Comparison of ENCODE assay signal across 14 mouse cellular contexts in genomic region chr1:193859257-193860125, GRCm38 (mm10).
A peak's percentile ranks its signal among the peaks of the same experiment; 100 is the strongest.
DNase-seq lines count a peak whose midpoint lies in the region; ATAC-seq and TF ChIP-seq lines count a peak whose summit lies in the region.
"Had no signal": no experiment of that assay in that cellular context is flagged by ENCODE, and none has a peak within 500 bp of the region (broad histone marks: within the 10 kb centered on the region; RNA-seq: fewer than 3 reads in every experiment).

No protein-coding gene starts in this region.

- no peak overlapping the region for H3K27ac ChIP-seq in heart, embryonic 14.5 days (replicated peaks in 1 of 2; ENCODE audit: control insufficient read depth in 1 of 2, insufficient read depth in 1 of 2, low read depth in 2 of 2, low read length in 2 of 2)
- H3K27ac ChIP-seq in neural tube, embryonic 11.5 days (ENCODE audit: low read depth, low read length): no peak overlapping the region
- H3K27ac ChIP-seq in midbrain, embryonic 14.5 days (replicated peaks; ENCODE audit: low read depth, low read length): peak overlapping the region; percentile 43; the same call in 1 of the 2 replicates
- no peak overlapping the region for H3K27ac ChIP-seq in gastrocnemius, adult 2 months
- H3K27ac ChIP-seq: embryonic facial prominence, embryonic 13.5 days; left cerebral cortex, adult 2 months had no signal

- H3K36me3 ChIP-seq in heart, embryonic 14.5 days (ENCODE audit: control insufficient read depth, insufficient read depth, low read length): no peaks in the 10 kb centered on the region
- H3K36me3 ChIP-seq in neural tube, embryonic 11.5 days (ENCODE audit: control insufficient read depth, insufficient read depth, low read length): no peaks in the 10 kb centered on the region
- no peaks in the 10 kb centered on the region for H3K36me3 ChIP-seq in midbrain, embryonic 14.5 days (ENCODE audit: control insufficient read depth, insufficient read depth, low read length)
- H3K36me3 ChIP-seq: embryonic facial prominence, embryonic 13.5 days had no signal

- 0 out of 2 replicates have a peak overlapping the region, but pooled peaks have one; percentile 9 for H3K4me2 ChIP-seq in heart, embryonic 14.5 days (ENCODE audit: low read length)
- no peak overlapping the region for H3K4me2 ChIP-seq in neural tube, embryonic 11.5 days (ENCODE audit: low read depth)
- H3K4me2 ChIP-seq in midbrain, embryonic 14.5 days (ENCODE audit: low read length): no peak overlapping the region
- H3K4me2 ChIP-seq: embryonic facial prominence, embryonic 13.5 days; liver, embryonic 11.5 days had no signal

- intact Hi-C loops in heart, postnatal 14 days (cut with DNase I): no loop called here
- intact Hi-C loops in gastrocnemius, adult 2 months (cut with DNase I): no loop called here

- H3K9ac ChIP-seq in heart, embryonic 14.5 days (ENCODE audit: low read length): no peak overlapping the region
- H3K9ac ChIP-seq in neural tube, embryonic 11.5 days (ENCODE audit: low read length): no peak overlapping the region
- no peak overlapping the region for H3K9ac ChIP-seq in midbrain, embryonic 14.5 days (replicated peaks; ENCODE audit: low read length)
- H3K9ac ChIP-seq: embryonic facial prominence, embryonic 13.5 days had no signal

- no peak for TF ChIP-seq CTCF in gastrocnemius, adult 2 months (IDR thresholded peaks at IDR 0.05)

- WGBS in heart, embryonic 14.5 days: 51% methylated on average over 10 of the region's 10 CpGs
- WGBS in neural tube, embryonic 11.5 days: 39% methylated on average over 10 of the region's 10 CpGs
- 22% methylated on average over 10 of the region's 10 CpGs for WGBS in midbrain, embryonic 14.5 days

- H3K9me3 ChIP-seq in heart, embryonic 14.5 days (ENCODE audit: control insufficient read depth, low read length): no peaks in the 10 kb centered on the region
- H3K9me3 ChIP-seq in neural tube, embryonic 11.5 days (ENCODE audit: control insufficient read depth, low read length): no peaks in the 10 kb centered on the region
- H3K9me3 ChIP-seq in midbrain, embryonic 14.5 days (ENCODE audit: control insufficient read depth, low read length): no peaks in the 10 kb centered on the region
- H3K9me3 ChIP-seq: embryonic facial prominence, embryonic 13.5 days had no signal

- no peak overlapping the region for H3K4me3 ChIP-seq in heart, embryonic 14.5 days (ENCODE audit: control insufficient read depth in 1 of 2, insufficient read depth in 1 of 2, low read depth in 1 of 2, low read length in 2 of 2)
- no peak overlapping the region for H3K4me3 ChIP-seq in neural tube, embryonic 11.5 days (ENCODE audit: low read depth, low read length)
- no peak overlapping the region for H3K4me3 ChIP-seq in midbrain, embryonic 14.5 days (replicated peaks; ENCODE audit: low read depth, low read length)
- H3K4me3 ChIP-seq in gastrocnemius, adult 2 months: no peak overlapping the region
- H3K4me3 ChIP-seq: embryonic facial prominence, embryonic 13.5 days; left cerebral cortex, adult 2 months had no signal

- no peak for DNase-seq in heart, postnatal 14 days
- DNase-seq in neural tube, embryonic 11.5 days (ENCODE audit: low spot score): peak; percentile 37
- DNase-seq in neural tube, embryonic 10.5 days (ENCODE audit: extremely low spot score, low spot score): no peak
- peak; percentile 68 for DNase-seq in midbrain, embryonic 14.5 days
- DNase-seq in testis, postnatal 10 days (ENCODE audit: low spot score): no peak
- DNase-seq in layer of hippocampus, postnatal 25 days (ENCODE audit: extremely low spot score in 1 of 2, low spot score in 1 of 2): no peak
- no peak for DNase-seq in gastrocnemius, adult 2 months
- DNase-seq: adrenal gland, postnatal 25 days; cerebellum, adult 11-12 months; right cerebral cortex, adult 18-20 months had no signal

- no peaks in the 10 kb centered on the region; a peak in 1 of 4 replicates for H3K4me1 ChIP-seq in heart, embryonic 14.5 days (ENCODE audit: control insufficient read depth in 2 of 2, insufficient read depth in 2 of 2, low read length in 2 of 2)
- H3K4me1 ChIP-seq in neural tube, embryonic 11.5 days (ENCODE audit: control insufficient read depth, insufficient read depth, low read length): 0 out of 2 replicates have a peak, but pooled peaks cover 4% of the 10 kb centered on the region
- H3K4me1 ChIP-seq in midbrain, embryonic 14.5 days (ENCODE audit: control insufficient read depth, insufficient read depth, low read length): peaks cover 16% of the 10 kb centered on the region

- H3K27me3 ChIP-seq in heart, embryonic 14.5 days (ENCODE audit: control insufficient read depth, insufficient read depth, low read length): no peaks in the 10 kb centered on the region
- no peaks in the 10 kb centered on the region for H3K27me3 ChIP-seq in neural tube, embryonic 11.5 days (ENCODE audit: control insufficient read depth, insufficient read depth, low read length)
- no peaks in the 10 kb centered on the region for H3K27me3 ChIP-seq in midbrain, embryonic 14.5 days (ENCODE audit: control insufficient read depth, insufficient read depth, low read length)
- H3K27me3 ChIP-seq: embryonic facial prominence, embryonic 13.5 days had no signal

- ATAC-seq in heart, embryonic 14.5 days (ENCODE audit: insufficient number of reproducible peaks, insufficient read depth, low FRiP score, low read depth): no peak
- no peak for ATAC-seq in neural tube, embryonic 11.5 days (ENCODE audit: insufficient read depth, low FRiP score, low TSS enrichment)
- no peak for ATAC-seq in midbrain, embryonic 14.5 days (ENCODE audit: low FRiP score, low TSS enrichment)

Comparison
In these comparisons a context has a peak if more than half of its experiments do, and no peak if none do; other contexts are left out.
1. DNase-seq: peak in neural tube, embryonic 11.5 days (single experiment) and midbrain, embryonic 14.5 days (single experiment); none in heart, postnatal 14 days (0 of 2), neural tube, embryonic 10.5 days (single experiment), testis, postnatal 10 days (single experiment), layer of hippocampus, postnatal 25 days (0 of 2) and gastrocnemius, adult 2 months (single experiment).